Mouse (Mus musculus) thymus, adult 2 months (tissue): Measurements from ENCODE around the gene Zkscan8. TPM values are rescaled to one million over a fixed set of nuclear protein-coding genes. Genes with fewer than 3 reads are reported as not detected.
A peak's percentile ranks its signal among the peaks of the same experiment; 100 is the strongest.

Experiments
- DNase-seq: peaks from one replicate; pipeline ENCODE4 v3.0.0; 2021
- H3K27ac ChIP-seq: fragments of 200-500 bp; 2 replicates; pipeline ENCODE4 v1.5.1; 2012; ENCODE audit warnings: low read length, control low read depth; ENCODE audit not compliant: control insufficient read depth, insufficient read depth
- H3K27me3 ChIP-seq: fragments of 200-500 bp; 2 replicates; pipeline ENCODE4 v1.6.1; 2012; ENCODE audit warnings: mild to moderate bottlenecking, low read length, moderate library complexity, mixed read lengths; ENCODE audit not compliant: control insufficient read depth, insufficient read depth
- H3K36me3 ChIP-seq: fragments of 200-500 bp; 2 replicates; pipeline ENCODE4 v1.6.1; 2012; ENCODE audit warnings: mild to moderate bottlenecking, low read length, moderate library complexity; ENCODE audit not compliant: control insufficient read depth, insufficient read depth
- H3K4me1 ChIP-seq: fragments of 200-500 bp; replicated peaks from 2 replicates; pipeline ENCODE4 v1.6.1; 2012; ENCODE audit warnings: low read length; ENCODE audit not compliant: control insufficient read depth, insufficient read depth
- H3K4me3 ChIP-seq: fragments of 200-500 bp; 2 replicates; pipeline ENCODE4 v1.5.1; 2012; ENCODE audit warnings: mild to moderate bottlenecking, low read length, control low read depth, moderate library complexity; ENCODE audit not compliant: control insufficient read depth, insufficient read depth
- CTCF ChIP-seq: fragments of 200-500 bp; IDR thresholded peaks from 2 replicates; pipeline ENCODE4 v1.5.1; 2012; ENCODE audit warnings: mild to moderate bottlenecking, control low read depth, low read length, moderate library complexity, borderline replicate concordance; ENCODE audit not compliant: control insufficient read depth, poor library complexity, insufficient read depth; ENCODE audit errors: extremely low read depth
- POLR2A ChIP-seq: fragments of 200-500 bp; IDR thresholded peaks from 2 replicates; pipeline ENCODE4 v1.6.1; 2012; ENCODE audit warnings: mild to moderate bottlenecking, low read length, control low read depth, moderate library complexity; ENCODE audit not compliant: control insufficient read depth, poor library complexity, insufficient read depth; ENCODE audit errors: extremely low read depth
- WGBS: fragments of 180-500 bp; shearing (Covaris S2); methylation state at CpG from one replicate; pipeline ENCODE4 v1.1.7; 2018; 5-methylcytosine and 5-hydroxymethylcytosine counted together
- polyA plus RNA-seq: library from polyadenylated mRNA; depleted of rRNA; stranded (reverse); fragments of >200 nt; gene quantifications from 2 replicates; pipeline ENCODE4 v1.2.3, GENCODE M21; 2012; rRNA removed

Gene Zkscan8
- 4.9 and 5.3 TPM in 2 replicates for polyA plus RNA-seq

- Histone ChIP-seq H3K4me3 (peak within 1 kb of the TSS; percentile 62), H3K4me1 (peaks cover 2% of the 10 kb centered on the region; the same call in 1 of the 2 replicates), H3K36me3 (peaks cover 1% of the 10 kb centered on the region; the same call in 1 of the 2 replicates), H3K27ac (no peak within 1 kb of the TSS), H3K27me3 (no peaks in the 10 kb centered on the region)
- TF ChIP-seq POLR2A (no peak), CTCF (no peak)
- peak; percentile 92 for DNase-seq
- WGBS: under 1% methylated on average over 39 of the region's 39 CpGs
Measured at GRCm38 (mm10) chr13:21530781-21531201, at the start of gene Zkscan8. Zkscan8 (minus strand) TSS chr13:21531120.

GRCm38 (mm10) chr13:21559793-21560192, 28.9 kb upstream of the Zkscan8 start, which contains the start of gene Olfr1535:
Olfr1535 (minus strand) TSS chr13:21559893.
- no peak for TF ChIP-seq CTCF
- TF ChIP-seq POLR2A: no peak
- Histone ChIP-seq H3K27me3 (no peaks in the 10 kb centered on the region), H3K27ac (no peak within 1 kb of the TSS), H3K36me3 (no peaks in the 10 kb centered on the region), H3K4me1 (no peaks in the 10 kb centered on the region), H3K4me3 (no peak within 1 kb of the TSS)
- 52% methylated on average over 1 of the region's 1 CpGs for WGBS
- DNase-seq: no peak

GRCm38 (mm10) chr13:21550416-21551110, 19.6 kb upstream of the Zkscan8 start:
- WGBS: 62% methylated on average over 3 of the region's 3 CpGs
- no peak for TF ChIP-seq POLR2A
- TF ChIP-seq CTCF: no peak
- no peaks in the 10 kb centered on the region for H3K27me3 ChIP-seq
- H3K27ac ChIP-seq: no peak overlapping the region
- H3K4me1 ChIP-seq: no peaks in the 10 kb centered on the region
- no peaks in the 10 kb centered on the region for H3K36me3 ChIP-seq
- no peak overlapping the region for H3K4me3 ChIP-seq
- no peak for DNase-seq

- DNase-seq: no peak
- H3K36me3 ChIP-seq: no peaks in the 10 kb centered on the region
- TF ChIP-seq CTCF (no peak), POLR2A (no peak)
Measured at GRCm38 (mm10) chr13:21549487-21549886, 18.6 kb upstream of the Zkscan8 start.

DNA sequence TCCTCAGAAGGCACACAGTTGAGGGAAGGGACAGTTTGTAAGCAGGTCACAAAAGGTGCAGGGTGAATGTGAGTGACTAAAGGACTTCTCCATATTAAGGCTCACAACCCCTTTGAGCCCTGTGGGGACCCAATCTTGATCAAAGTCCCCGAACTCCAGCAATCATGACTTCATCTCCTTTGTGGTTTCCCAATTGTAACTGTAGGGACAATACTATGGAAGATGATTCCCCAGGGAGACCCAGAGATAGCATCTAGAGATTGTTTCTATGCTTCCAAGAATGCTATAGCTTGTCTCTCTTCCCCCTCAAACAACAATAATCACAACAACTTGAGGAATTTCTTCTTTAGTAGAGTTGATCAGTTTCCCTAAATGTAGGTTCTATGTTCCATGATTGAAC, 11.8 kb upstream of the Zkscan8 start, which contains the start of gene Olfr1366:
Gene Olfr1366 (minus strand): TSS at position 101 of the 400 bp plus-strand sequence.
- Histone ChIP-seq H3K36me3 (no peaks in the 10 kb centered on the region), H3K27ac (no peak within 1 kb of the TSS), H3K4me3 (no peak within 1 kb of the TSS), H3K27me3 (no peaks in the 10 kb centered on the region), H3K4me1 (no peaks in the 10 kb centered on the region)
- no peak for TF ChIP-seq POLR2A
- DNase-seq: no peak
- WGBS: 67% methylated on average over 1 of the region's 1 CpGs

More at GRCm38 (mm10) chr13:21549487-21549886, 18.6 kb upstream of the Zkscan8 start:
- no peak overlapping the region for H3K4me3 ChIP-seq
- H3K27me3 ChIP-seq: no peaks in the 10 kb centered on the region
- no peak overlapping the region for H3K27ac ChIP-seq
- H3K4me1 ChIP-seq: no peaks in the 10 kb centered on the region
- WGBS: 92% methylated on average over 3 of the region's 3 CpGs

- TF ChIP-seq CTCF (no peak), POLR2A (no peak)
- H3K27me3 ChIP-seq: no peaks in the 10 kb centered on the region
- H3K4me3 ChIP-seq: no peak overlapping the region
- H3K27ac ChIP-seq: no peak overlapping the region
- H3K4me1 ChIP-seq: peaks cover 2% of the 10 kb centered on the region; the same call in 1 of the 2 replicates
- WGBS: 32% methylated on average over 7 of the region's 7 CpGs
- no peak for DNase-seq
- peaks cover 3% of the 10 kb centered on the region; the same call in 1 of the 2 replicates for H3K36me3 ChIP-seq
Measured at GRCm38 (mm10) chr13:21530136-21530535, 784 bp downstream of the Zkscan8 start.

- no peaks in the 10 kb centered on the region for H3K27me3 ChIP-seq
- no peaks in the 10 kb centered on the region for H3K4me1 ChIP-seq
- WGBS: under 1% methylated on average over 21 of the region's 21 CpGs
- no peak for TF ChIP-seq POLR2A
- 0 out of 2 replicates have a peak, but pooled peaks have one; percentile 31 for TF ChIP-seq CTCF
- peak overlapping the region; percentile 53 for H3K27ac ChIP-seq
- H3K4me3 ChIP-seq: peak overlapping the region; percentile 80
- DNase-seq: peak; percentile 71
- H3K36me3 ChIP-seq: no peaks in the 10 kb centered on the region
Measured at GRCm38 (mm10) chr13:21506221-21506649, 24.7 kb downstream of the Zkscan8 start.
